Mouse (Mus musculus): Measurements from ENCODE around the gene Fmnl1.
A peak's percentile ranks its signal among the peaks of the same experiment; 100 is the strongest.

Fmnl1 gene

DNA sequence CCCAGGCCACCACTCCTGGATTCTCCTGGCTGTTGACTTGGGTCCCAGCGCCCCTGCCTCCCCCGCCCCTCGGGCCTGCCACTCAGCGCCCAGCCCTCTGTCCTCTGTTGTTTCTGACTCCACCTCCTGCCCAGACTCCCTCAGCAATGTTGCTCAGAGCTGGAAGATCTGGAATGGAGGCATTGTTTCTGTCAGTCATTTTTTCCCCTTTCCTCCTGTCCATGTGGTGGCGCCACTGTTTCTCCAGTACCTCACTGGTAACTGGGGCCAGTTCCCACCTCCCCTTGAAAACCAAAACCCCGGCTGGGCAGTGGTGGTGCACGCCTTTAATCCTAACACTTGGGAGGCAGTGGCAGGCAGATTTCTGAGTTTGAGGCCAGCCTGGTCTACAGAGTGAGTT lies 9.5 kb upstream of the Fmnl1 start:
- no peak for DNase-seq (ENCODE audit: low spot score in 2 of 2)

GRCm38 (mm10) chr11:103162132-103162531 lies 8.8 kb upstream of the Fmnl1 start:
- DNase-seq (ENCODE audit: low spot score in 2 of 2) = no peak

- DNase-seq (ENCODE audit: low spot score in 2 of 2) = no peak
These were observed 6.5 kb upstream of the Fmnl1 start for GRCm38 (mm10) chr11:103164391-103164790.

DNA sequence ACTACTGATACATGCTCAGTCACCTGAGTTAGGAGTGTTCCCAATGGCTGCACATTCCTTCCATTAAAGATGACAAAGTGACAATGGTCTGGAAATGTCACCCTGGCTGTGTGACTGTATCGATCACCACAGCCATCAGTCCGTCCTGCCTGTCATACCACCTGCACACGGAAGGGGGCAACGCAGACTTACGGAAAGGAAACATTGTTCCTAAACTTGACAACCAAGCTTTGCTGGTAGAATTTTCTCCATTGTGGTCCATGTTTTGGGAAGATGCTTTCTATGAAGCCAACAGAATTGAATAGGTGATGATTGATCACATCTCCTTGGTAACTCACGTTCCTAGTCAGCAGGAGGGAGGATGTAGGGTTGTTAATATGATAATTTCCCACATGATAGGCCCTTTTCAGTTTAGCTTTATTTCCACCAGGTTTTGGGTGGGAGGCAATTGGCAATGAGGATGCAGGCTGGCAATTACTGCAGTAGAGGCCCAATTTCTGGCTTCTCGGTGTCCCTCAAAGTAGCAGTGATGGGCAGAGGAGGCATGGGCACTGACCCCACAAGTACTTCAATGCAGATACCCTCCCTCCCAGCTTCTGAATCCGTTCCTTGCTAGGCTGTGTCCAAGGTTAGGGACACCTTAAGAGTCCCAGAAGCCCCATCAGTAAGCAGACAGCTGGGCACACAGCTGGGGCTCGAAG lies 2.1 kb upstream of the Fmnl1 start:
- DNase-seq (ENCODE audit: low spot score in 2 of 2) = peak; percentile 87 to 91

DNA sequence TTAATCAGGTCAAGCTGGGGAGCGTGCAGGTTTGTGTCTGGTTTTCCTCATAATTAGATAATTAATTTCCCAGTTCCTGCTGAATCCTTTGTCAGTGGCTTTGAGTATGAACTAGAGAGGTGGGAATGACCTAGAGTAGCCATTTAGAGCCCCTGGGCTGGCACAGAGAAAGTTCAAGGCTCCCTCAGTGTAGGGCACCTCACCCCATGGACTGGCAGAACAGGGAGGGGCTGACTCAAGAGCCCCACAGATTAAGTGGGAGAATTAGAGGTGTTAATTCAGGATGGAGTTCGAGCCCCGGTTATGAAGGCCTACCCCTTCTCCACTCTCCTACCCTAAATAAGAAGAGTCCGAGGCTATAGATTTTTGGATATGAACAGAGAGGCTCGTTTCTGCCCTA lies 1.2 kb upstream of the Fmnl1 start:
- DNase-seq (ENCODE audit: low spot score in 2 of 2) = no peak

GRCm38 (mm10) chr11:103170111-103170493 lies 805 bp upstream of the Fmnl1 start:
- DNase-seq (ENCODE audit: low spot score in 2 of 2) = no peak

DNA sequence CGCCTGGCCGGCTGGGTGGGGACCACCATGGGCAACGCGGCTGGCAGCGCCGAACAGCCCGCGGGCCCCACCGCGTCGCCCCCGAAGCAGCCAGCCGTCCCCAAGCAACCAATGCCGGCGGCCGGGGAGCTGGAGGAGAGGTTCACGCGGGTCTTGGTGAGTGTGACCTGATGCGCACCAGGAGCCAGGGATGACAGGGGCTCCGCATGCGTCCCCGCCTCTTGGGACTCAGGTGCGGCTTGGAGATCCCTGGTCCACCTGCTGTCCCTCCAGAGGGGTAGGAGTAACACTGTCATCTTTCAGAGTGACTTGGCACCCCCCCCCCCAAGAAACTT lies 346 bp downstream of the Fmnl1 start:
- no peak for DNase-seq (ENCODE audit: low spot score in 2 of 2)

DNA sequence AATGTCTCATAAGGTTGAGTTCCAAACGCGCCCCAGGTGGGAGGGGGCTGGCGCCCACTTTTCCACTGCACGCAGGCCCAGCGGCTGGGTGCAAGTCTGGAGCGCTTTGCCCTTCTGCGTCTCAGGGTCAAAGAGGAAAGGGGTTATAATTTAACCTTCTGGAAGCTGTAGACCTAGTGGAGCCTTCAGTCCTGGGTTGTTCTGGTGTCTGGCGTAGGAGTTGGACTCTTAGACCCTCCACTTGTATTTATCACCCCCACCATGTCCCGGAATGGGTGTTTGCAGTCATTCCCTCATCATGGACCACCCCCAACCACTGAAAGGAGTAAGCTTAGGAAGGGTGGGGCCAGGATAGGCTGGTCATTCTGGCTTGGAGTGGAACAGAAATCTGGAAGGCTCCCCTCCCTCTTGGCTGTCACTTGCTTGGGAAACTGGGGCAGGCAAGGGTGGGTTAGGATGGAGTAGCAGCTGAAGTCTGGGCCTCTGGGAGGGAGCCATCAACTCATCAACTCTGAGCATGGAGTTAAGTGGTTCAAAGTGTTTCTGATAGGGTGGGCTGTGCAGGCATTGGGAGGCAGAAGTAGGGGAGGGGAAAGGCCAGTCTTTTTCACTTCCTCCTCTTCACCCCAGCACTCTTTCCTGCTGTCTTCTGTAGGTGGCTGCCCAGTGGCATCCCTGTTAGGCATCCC lies 940 bp downstream of the Fmnl1 start:
- DNase-seq (ENCODE audit: low spot score in 2 of 2) = no peak

DNA sequence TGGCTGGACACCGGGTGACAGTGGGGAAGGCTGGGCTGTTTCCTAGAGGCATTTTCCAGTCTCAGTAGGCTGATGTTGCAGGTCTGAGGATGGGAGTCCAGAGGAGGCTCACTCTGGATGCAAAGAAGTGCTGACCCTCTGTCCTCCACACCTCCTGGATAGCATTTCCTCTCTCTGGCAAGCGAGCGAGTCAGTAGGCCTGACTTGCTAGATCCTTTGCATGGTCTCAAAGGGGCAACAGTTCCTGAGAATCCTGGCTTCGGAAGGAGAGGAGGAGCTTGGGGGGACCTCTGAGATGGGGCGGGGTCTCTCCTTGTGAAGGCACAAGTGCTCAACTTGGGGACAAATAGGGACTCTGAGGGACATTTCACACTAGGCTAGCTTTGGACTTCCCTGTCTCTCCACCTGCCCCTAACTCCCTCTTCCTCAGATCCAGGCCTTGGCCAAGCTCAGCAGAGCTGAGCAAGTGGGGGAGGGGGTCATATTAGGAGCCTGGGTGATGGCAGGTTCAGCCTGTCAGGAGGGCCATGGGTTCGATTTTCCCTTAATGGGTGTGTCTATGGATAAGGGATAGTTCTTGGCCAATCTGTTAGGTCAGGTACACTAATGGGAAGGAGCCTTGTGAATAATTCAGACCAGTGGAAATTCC lies 1.6 kb downstream of the Fmnl1 start:
- DNase-seq (ENCODE audit: low spot score in 2 of 2) = no peak

DNA sequence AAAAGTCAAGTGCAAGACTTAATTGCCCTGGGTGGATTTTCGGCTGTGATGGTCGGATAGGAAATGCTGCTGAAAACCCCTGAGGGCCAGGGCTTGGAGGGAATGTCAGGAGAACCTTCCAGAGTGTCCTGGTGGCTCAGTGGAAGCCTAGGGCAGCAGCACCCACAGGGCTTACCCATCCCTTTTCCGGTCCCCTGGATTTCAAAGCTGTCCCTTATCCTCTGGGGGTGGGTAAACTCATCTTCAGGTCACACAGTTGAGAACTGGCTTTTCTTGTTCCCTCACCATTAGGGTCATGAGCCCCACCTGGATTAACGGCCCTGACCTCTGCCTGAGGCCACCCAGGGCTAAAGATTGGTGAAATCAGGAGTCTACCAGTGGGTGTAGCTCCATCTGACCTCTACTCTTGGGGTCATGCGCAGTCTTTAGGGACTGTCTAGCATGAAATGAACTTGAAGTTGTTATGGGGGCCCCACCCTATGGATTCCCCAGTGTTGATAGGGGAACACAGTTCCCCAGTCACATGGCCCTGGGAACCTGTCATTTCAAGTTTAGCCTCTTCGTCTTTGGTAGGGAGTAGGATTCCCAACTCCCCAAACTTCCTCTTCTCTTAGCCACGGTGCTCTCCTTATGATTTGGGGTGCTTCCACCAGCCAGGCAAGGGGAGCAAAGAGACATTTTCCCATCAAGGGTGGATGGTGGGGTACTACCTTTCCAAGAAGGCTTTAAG lies 2.3 kb downstream of the Fmnl1 start:
- DNase-seq (ENCODE audit: low spot score in 2 of 2) = no peak

DNA sequence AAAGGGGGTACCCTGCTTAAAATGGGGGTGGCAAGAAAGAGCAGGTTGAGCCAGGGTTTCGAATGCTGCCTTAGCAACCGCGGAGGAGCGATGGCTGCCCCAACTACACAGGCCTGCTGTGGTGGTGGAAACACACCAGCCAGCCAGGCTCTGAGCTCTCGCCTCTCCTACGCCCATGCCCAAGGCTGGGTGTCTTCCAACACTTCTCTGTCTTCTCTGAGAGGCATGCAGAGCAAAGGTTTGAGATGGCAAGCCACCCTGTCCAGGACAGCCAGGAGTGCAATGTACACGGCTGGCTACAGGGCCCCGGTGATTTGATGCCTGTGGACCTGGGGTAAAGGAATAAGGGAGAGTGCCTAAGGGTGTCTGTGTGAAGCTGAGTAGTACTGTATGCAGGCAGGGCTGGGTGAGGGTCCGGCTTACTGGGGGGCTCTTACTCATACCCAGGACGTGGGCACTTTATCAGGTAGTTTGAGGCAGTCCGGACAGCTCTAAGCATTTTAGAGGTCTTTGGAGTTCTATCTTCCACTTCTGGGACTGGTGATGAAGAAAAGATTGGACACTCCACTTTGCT lies 3.0 kb downstream of the Fmnl1 start:
- DNase-seq (ENCODE audit: low spot score in 2 of 2) = peak; percentile 62

GRCm38 (mm10) chr11:103174411-103174832 lies 3.5 kb downstream of the Fmnl1 start:
- DNase-seq (ENCODE audit: low spot score in 2 of 2) = no peak

GRCm38 (mm10) chr11:103174891-103175391 lies 4.0 kb downstream of the Fmnl1 start:
- no peak for DNase-seq (ENCODE audit: low spot score in 2 of 2)

GRCm38 (mm10) chr11:103175688-103176442 lies 5.0 kb downstream of the Fmnl1 start:
- no peak for DNase-seq (ENCODE audit: low spot score in 2 of 2)

DNA sequence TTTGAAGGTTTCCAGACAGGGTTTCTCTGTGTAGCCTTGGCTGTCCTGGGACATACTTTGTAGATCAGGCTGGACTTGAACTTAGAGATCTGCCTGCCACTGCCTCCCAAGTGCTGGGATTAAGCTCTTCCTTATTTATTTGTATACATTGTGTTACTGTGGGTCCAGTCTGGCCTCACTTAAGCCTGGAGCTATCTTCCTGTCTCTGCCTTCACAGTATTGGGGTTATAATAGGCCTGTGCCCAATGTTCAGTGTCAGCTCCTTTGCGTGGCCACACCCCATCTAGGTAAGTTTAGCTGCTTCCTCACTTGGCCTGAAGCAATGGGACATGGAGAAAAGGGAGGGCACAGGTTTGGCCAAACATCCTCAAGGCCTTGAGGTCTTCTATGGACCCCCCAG lies 5.6 kb downstream of the Fmnl1 start:
- no peak for DNase-seq (ENCODE audit: low spot score in 2 of 2)

DNA sequence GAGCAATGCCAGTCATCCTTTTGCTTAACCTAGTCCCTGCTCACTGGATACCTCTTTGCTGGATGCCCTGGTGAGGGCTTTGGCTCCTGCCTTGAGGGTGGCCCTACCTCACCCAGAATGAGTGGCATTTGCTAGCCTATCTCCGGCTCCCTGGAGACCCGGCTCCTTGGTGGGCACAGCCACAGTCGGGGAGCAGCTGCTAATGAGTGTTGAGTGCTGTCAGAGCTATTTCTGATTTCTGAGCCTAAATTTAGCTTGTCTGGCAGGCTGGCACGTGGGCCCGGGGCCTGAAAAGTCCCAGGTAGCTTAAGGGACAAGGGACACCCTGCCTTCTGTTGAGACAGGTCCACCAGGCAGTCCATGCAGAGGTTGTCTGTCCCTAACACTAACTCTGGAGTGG lies 6.3 kb downstream of the Fmnl1 start:
- DNase-seq (ENCODE audit: low spot score in 2 of 2) = peak in 1 of 2 experiments; percentile 5

- peak in 1 of 2 experiments; percentile 1 for DNase-seq (ENCODE audit: low spot score in 2 of 2)
These were observed 7.0 kb downstream of the Fmnl1 start for GRCm38 (mm10) chr11:103177815-103178485.

DNA sequence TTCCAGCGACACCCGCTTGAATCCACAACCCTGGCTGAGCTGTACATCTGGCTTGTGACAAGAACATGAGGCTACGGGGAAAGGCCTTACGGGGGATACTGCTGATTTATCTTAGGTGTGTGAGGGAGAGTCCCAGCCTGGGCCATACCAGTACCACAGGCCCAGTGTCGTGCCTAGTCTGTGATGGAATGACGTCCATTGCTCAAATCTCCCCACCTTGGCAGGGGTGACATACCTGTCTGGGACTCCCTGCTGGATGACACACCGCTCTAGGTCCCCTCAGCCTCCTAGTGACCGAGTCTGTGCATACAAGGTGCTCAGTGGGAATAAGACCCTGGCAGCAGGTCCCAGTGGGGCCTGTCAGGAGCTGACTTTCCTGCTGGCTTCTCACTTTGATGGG lies 7.8 kb downstream of the Fmnl1 start:
- DNase-seq (ENCODE audit: low spot score in 2 of 2) = no peak

GRCm38 (mm10) chr11:103180426-103180825 lies 9.5 kb downstream of the Fmnl1 start:
- DNase-seq (ENCODE audit: low spot score in 2 of 2) = no peak

DNA sequence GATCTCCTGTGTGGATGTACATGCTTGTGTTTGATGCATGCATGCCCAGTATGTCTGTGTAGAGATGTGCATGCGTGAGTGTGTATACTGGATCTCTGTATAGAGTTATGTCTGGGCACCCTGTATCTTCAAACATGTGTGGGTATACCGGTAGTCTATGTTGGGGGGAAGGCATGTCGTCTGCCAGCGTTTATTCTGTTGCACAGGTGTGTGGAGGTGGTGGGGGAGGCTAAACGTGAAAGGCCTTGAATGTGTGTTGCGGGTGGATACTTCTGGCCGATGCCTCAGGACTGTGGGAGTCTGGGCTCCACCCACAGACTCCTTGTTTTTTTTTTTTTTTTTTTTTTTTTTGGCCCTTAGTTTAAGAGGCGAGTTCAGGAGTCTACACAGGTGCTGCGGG lies 10.4 kb downstream of the Fmnl1 start:
- DNase-seq (ENCODE audit: low spot score in 2 of 2) = peak in 1 of 2 experiments; percentile 50

DNA sequence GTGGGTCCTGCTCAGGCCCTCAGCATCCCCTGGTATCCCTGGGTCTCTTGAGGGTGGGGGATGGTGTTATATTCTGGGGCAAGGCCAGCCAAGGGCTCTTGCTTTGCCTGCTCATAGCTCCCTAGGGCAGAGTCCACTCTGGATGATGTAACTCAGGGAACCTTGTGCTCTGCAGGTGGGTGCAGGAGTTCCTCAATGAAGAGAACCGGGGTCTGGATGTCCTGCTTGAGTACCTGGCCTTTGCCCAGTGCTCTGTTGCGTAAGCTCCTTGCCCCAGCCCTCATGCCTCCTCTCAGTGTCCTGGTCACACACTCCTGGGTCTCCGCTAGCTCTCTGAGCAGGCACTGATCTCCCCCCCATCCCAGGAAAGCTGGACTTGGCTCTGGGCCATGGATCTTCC lies 11.0 kb downstream of the Fmnl1 start:
- no peak for DNase-seq (ENCODE audit: low spot score in 2 of 2)
